15 mouse cellular contexts compared by ENCODE assay signal in the genomic region with DNA sequence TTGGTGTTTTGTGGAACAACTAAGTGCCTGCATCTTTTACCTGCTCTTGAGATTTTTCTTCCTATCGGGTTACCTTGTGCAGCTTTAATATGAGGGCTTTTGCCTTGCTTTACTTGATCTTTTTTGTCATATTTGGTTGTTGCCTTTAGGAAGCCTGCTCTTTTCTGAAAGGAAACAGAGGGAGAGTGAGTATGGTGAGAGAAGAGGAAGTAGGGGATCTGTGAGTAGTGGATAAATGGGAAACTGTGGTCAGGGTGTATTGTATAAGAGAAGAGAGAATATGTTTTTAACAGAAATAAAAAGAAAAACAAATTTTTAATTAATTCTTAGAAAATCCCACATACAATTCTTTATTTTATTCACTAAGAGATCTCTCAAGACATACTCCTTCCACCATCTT. TPM values are rescaled to one million over a fixed set of nuclear protein-coding genes. Genes with fewer than 3 reads are reported as not detected.
"Had no signal": no experiment of that assay in that cellular context is flagged by ENCODE, and none has a peak within 500 bp of the region (broad histone marks: within the 10 kb centered on the region; RNA-seq: fewer than 3 reads in every experiment).

No protein-coding gene starts in this region.

- H3K36me3 ChIP-seq: limb, embryonic 15.5 days; midbrain, embryonic 13.5 days had no signal

- H3K4me1 ChIP-seq: limb, embryonic 15.5 days had no signal

- H3K27ac ChIP-seq: limb, embryonic 15.5 days; midbrain, embryonic 13.5 days; stomach, postnatal 0 days had no signal

- ATAC-seq: midbrain, embryonic 13.5 days had no signal

- H3K9me3 ChIP-seq: limb, embryonic 15.5 days; midbrain, embryonic 13.5 days had no signal

- DNase-seq: kidney, adult 11 months; kidney, adult 9 months; kidney, postnatal 10 days; kidney, postnatal 4 days; layer of hippocampus, postnatal 36 days; lung, embryonic 14.5 days; lung, postnatal 10 days; lung, postnatal 4 days; right cerebral cortex, postnatal 25 days; thymus, postnatal 14 days had no signal

- H3K4me2 ChIP-seq: limb, embryonic 15.5 days; lung, embryonic 14.5 days; midbrain, embryonic 13.5 days had no signal

- H3K4me3 ChIP-seq: limb, embryonic 15.5 days; midbrain, embryonic 13.5 days had no signal

- H3K27me3 ChIP-seq: limb, embryonic 15.5 days; midbrain, embryonic 13.5 days had no signal

- H3K9ac ChIP-seq: limb, embryonic 15.5 days; lung, embryonic 14.5 days; midbrain, embryonic 13.5 days had no signal

RNA-seq across cellular contexts. Expression of a gene that starts 11.8 kb away (rescaled TPM):
- total RNA-seq: megakaryocyte-erythroid progenitor cell, adult 5-6 weeks; midbrain, postnatal 0 days had no signal
